Mouse (Mus musculus): ENCODE results near the gene 9230102O04Rik. TPM values are rescaled to one million over a fixed set of nuclear protein-coding genes. Genes with fewer than 3 reads are reported as not detected.

9230102O04Rik gene
- polyA plus RNA-seq, 1 experiment from 2014 or later = 0.65 TPM

- ATAC-seq (ENCODE audit: insufficient number of reproducible peaks, low FRiP score, low TSS enrichment, low read depth) = no peak
- Histone ChIP-seq H3K9ac (0 out of 2 replicates have a peak overlapping the region, but pooled peaks have one; percentile 2), H3K27ac (replicated peaks) (peak overlapping the region; percentile 85), H3K27me3 (peaks cover 76% of the 10 kb centered on the region), H3K9me3 (replicated peaks) (no peaks in the 10 kb centered on the region), H3K4me1 (peaks cover 62% of the 10 kb centered on the region), H3K4me2 (replicated peaks) (peak overlapping the region; percentile 92), H3K4me3 (replicated peaks) (peak overlapping the region; percentile 54), H3K36me3 (no peaks in the 10 kb centered on the region)
- WGBS = under 1% methylated on average over 19 of the region's 19 CpGs
Measured at GRCm38 (mm10) chr2:9877966-9878563, 11.3 kb downstream of the 9230102O04Rik start.

- Histone ChIP-seq H3K27me3 (peaks cover 71% of the 10 kb centered on the region), H3K9ac (peak overlapping the region; percentile 21), H3K4me2 (replicated peaks) (peak overlapping the region; percentile 92), H3K4me3 (replicated peaks) (peak overlapping the region; percentile 54), H3K27ac (replicated peaks) (peak overlapping the region; percentile 69), H3K9me3 (replicated peaks) (no peaks in the 10 kb centered on the region), H3K36me3 (no peaks in the 10 kb centered on the region), H3K4me1 (peaks cover 61% of the 10 kb centered on the region)
- no peak for ATAC-seq (ENCODE audit: insufficient number of reproducible peaks, low FRiP score, low TSS enrichment, low read depth)
- WGBS = under 1% methylated on average over 35 of the region's 35 CpGs
Measured at GRCm38 (mm10) chr2:9877326-9877690, 12.0 kb downstream of the 9230102O04Rik start.

GRCm38 (mm10) chr2:9876621-9877325 lies 12.6 kb downstream of the 9230102O04Rik start:
- Histone ChIP-seq H3K4me3 (replicated peaks) (peak overlapping the region; percentile 54), H3K27ac (replicated peaks) (peak overlapping the region; percentile 23), H3K4me1 (peaks cover 56% of the 10 kb centered on the region), H3K36me3 (no peaks in the 10 kb centered on the region), H3K4me2 (replicated peaks) (peak overlapping the region; percentile 92), H3K9me3 (replicated peaks) (no peaks in the 10 kb centered on the region), H3K27me3 (peaks cover 70% of the 10 kb centered on the region), H3K9ac (peak overlapping the region; percentile 21)
- no peak for ATAC-seq (ENCODE audit: insufficient number of reproducible peaks, low FRiP score, low TSS enrichment, low read depth)
- WGBS = 9% methylated on average over 31 of the region's 31 CpGs

GRCm38 (mm10) chr2:9875676-9876357 lies 13.5 kb downstream of the 9230102O04Rik start:
- Histone ChIP-seq H3K27me3 (peaks cover 69% of the 10 kb centered on the region), H3K4me3 (replicated peaks) (peak overlapping the region; percentile 54), H3K36me3 (no peaks in the 10 kb centered on the region), H3K4me1 (peaks cover 49% of the 10 kb centered on the region), H3K9ac (no peak overlapping the region), H3K27ac (replicated peaks) (no peak overlapping the region), H3K9me3 (replicated peaks) (no peaks in the 10 kb centered on the region), H3K4me2 (replicated peaks) (peak overlapping the region; percentile 92)
- no peak for ATAC-seq (ENCODE audit: insufficient number of reproducible peaks, low FRiP score, low TSS enrichment, low read depth)
- 32% methylated on average over 12 of the region's 12 CpGs for WGBS

GRCm38 (mm10) chr2:9875220-9875619 lies 14.1 kb downstream of the 9230102O04Rik start:
- no peak overlapping the region for H3K27ac ChIP-seq (replicated peaks)
- WGBS = 19% methylated on average over 4 of the region's 4 CpGs
- no peaks in the 10 kb centered on the region for H3K9me3 ChIP-seq (replicated peaks)
- no peak overlapping the region for H3K9ac ChIP-seq
- peaks cover 67% of the 10 kb centered on the region for H3K27me3 ChIP-seq
- no peak for ATAC-seq (ENCODE audit: insufficient number of reproducible peaks, low FRiP score, low TSS enrichment, low read depth)
- no peaks in the 10 kb centered on the region for H3K36me3 ChIP-seq
- peak overlapping the region; percentile 92 for H3K4me2 ChIP-seq (replicated peaks)
- H3K4me3 ChIP-seq (replicated peaks) = peak overlapping the region; percentile 54
- H3K4me1 ChIP-seq = peaks cover 47% of the 10 kb centered on the region

GRCm38 (mm10) chr2:9874467-9875219 lies 14.7 kb downstream of the 9230102O04Rik start:
- peak overlapping the region; percentile 92 for H3K4me2 ChIP-seq (replicated peaks)
- peaks cover 44% of the 10 kb centered on the region for H3K4me1 ChIP-seq
- WGBS = 13% methylated on average over 37 of the region's 39 CpGs
- H3K27ac ChIP-seq (replicated peaks) = no peak overlapping the region
- H3K9ac ChIP-seq = no peak overlapping the region
- ATAC-seq (ENCODE audit: insufficient number of reproducible peaks, low FRiP score, low TSS enrichment, low read depth) = no peak
- no peaks in the 10 kb centered on the region for H3K9me3 ChIP-seq (replicated peaks)
- H3K27me3 ChIP-seq = peaks cover 63% of the 10 kb centered on the region
- H3K36me3 ChIP-seq = no peaks in the 10 kb centered on the region
- H3K4me3 ChIP-seq (replicated peaks) = peak overlapping the region; percentile 54

GRCm38 (mm10) chr2:9873757-9874156 lies 15.6 kb downstream of the 9230102O04Rik start:
- Histone ChIP-seq H3K27ac (replicated peaks) (no peak overlapping the region), H3K36me3 (no peaks in the 10 kb centered on the region), H3K4me1 (peaks cover 37% of the 10 kb centered on the region), H3K9ac (no peak overlapping the region), H3K9me3 (replicated peaks) (no peaks in the 10 kb centered on the region), H3K4me3 (replicated peaks) (peak overlapping the region; percentile 54), H3K27me3 (peaks cover 63% of the 10 kb centered on the region), H3K4me2 (replicated peaks) (peak overlapping the region; percentile 92)
- ATAC-seq (ENCODE audit: insufficient number of reproducible peaks, low FRiP score, low TSS enrichment, low read depth) = no peak
- WGBS = 47% methylated on average over 2 of the region's 2 CpGs

- Histone ChIP-seq H3K27me3 (peaks cover 58% of the 10 kb centered on the region), H3K36me3 (no peaks in the 10 kb centered on the region), H3K4me2 (replicated peaks) (peak overlapping the region; percentile 92), H3K4me1 (peaks cover 26% of the 10 kb centered on the region), H3K27ac (replicated peaks) (no peak overlapping the region), H3K4me3 (replicated peaks) (peak overlapping the region; percentile 54), H3K9ac (no peak overlapping the region; the same call in 1 of the 2 replicates), H3K9me3 (replicated peaks) (no peaks in the 10 kb centered on the region)
- WGBS = 10% methylated on average over 12 of the region's 12 CpGs
- ATAC-seq (ENCODE audit: insufficient number of reproducible peaks, low FRiP score, low TSS enrichment, low read depth) = no peak
Measured at GRCm38 (mm10) chr2:9872682-9873081, 16.7 kb downstream of the 9230102O04Rik start.

GRCm38 (mm10) chr2:9871798-9872197 lies 17.5 kb downstream of the 9230102O04Rik start:
- Histone ChIP-seq H3K27ac (replicated peaks) (no peak overlapping the region), H3K9me3 (replicated peaks) (no peaks in the 10 kb centered on the region), H3K4me2 (replicated peaks) (peak overlapping the region; percentile 92), H3K9ac (no peak overlapping the region), H3K27me3 (peaks cover 51% of the 10 kb centered on the region), H3K4me3 (replicated peaks) (peak overlapping the region; percentile 54), H3K4me1 (peaks cover 18% of the 10 kb centered on the region), H3K36me3 (no peaks in the 10 kb centered on the region)
- ATAC-seq (ENCODE audit: insufficient number of reproducible peaks, low FRiP score, low TSS enrichment, low read depth) = no peak
- 42% methylated on average over 6 of the region's 6 CpGs for WGBS

- ATAC-seq (ENCODE audit: insufficient number of reproducible peaks, low FRiP score, low TSS enrichment, low read depth) = no peak; the same call in 1 of the 2 replicates
- H3K4me2 ChIP-seq (replicated peaks) = peak overlapping the region; percentile 92; the same call in 1 of the 2 replicates
- no peak overlapping the region for H3K27ac ChIP-seq (replicated peaks)
- H3K27me3 ChIP-seq = peaks cover 47% of the 10 kb centered on the region
- no peaks in the 10 kb centered on the region for H3K36me3 ChIP-seq
- 30% methylated on average over 4 of the region's 4 CpGs for WGBS
- H3K9me3 ChIP-seq (replicated peaks) = no peaks in the 10 kb centered on the region
- peaks cover 17% of the 10 kb centered on the region for H3K4me1 ChIP-seq
- peak overlapping the region; percentile 54; the same call in 1 of the 2 replicates for H3K4me3 ChIP-seq (replicated peaks)
- H3K9ac ChIP-seq = no peak overlapping the region
Measured at GRCm38 (mm10) chr2:9871141-9871716, 18.1 kb downstream of the 9230102O04Rik start.

Measured in embryonic facial prominence, embryonic 15.5 days (tissue).